Mouse (Mus musculus) CH12.LX (cell line): Measurements from ENCODE around the gene S100a13. TPM values are rescaled to one million over a fixed set of nuclear protein-coding genes. Genes with fewer than 3 reads are reported as not detected.

ENCODE experiments used
- DNase-seq: peaks from one replicate; pipeline ENCODE4 v3.0.0-alpha.2; 2013; ENCODE audit errors: extremely low read depth
- H3K27ac ChIP-seq: 2 replicates; pipeline ENCODE4 v1.5.1; 2012; ENCODE audit warnings: low read depth, mild to moderate bottlenecking, control low read depth, moderate library complexity; ENCODE audit not compliant: insufficient read depth
- H3K27me3 ChIP-seq: replicated peaks from 2 replicates; pipeline ENCODE3; 2012; ENCODE audit warnings: inconsistent platforms
- H3K36me3 ChIP-seq, 2 experiments: replicated peaks in 1 of 2; 2 replicates each; pipeline versions ENCODE3 to v1.6.1; 2012; ENCODE audit warnings: inconsistent platforms in 1 of 2, low read length in 1 of 2, mild to moderate bottlenecking in 1 of 2, mixed read lengths in 1 of 2, moderate library complexity in 1 of 2; ENCODE audit not compliant: control insufficient read depth in 1 of 2, insufficient read depth in 1 of 2
- H3K4me1 ChIP-seq, 2 experiments: 2 replicates each; pipeline ENCODE4 v1.6.1; 2012; ENCODE audit warnings: inconsistent platforms in 1 of 2, moderate library complexity in 1 of 2; ENCODE audit not compliant: insufficient read depth in 2 of 2, control insufficient read depth in 1 of 2
- H3K4me2 ChIP-seq: 2 replicates; pipeline ENCODE4 v1.6.1; 2012; ENCODE audit warnings: low read depth, mild to moderate bottlenecking, control low read depth; ENCODE audit not compliant: poor library complexity, insufficient read depth, severe bottlenecking
- H3K4me3 ChIP-seq, 3 experiments: fragments of 150-350 bp in 1 of 3; sonication (generic) in 1 of 3; replicated peaks in 1 of 3; 2 replicates each; pipeline versions ENCODE3 to v1.5.1; 2011 to 2012; ENCODE audit warnings: low read depth in 2 of 3, low read length in 2 of 3, mild to moderate bottlenecking in 2 of 3, moderate library complexity in 2 of 3, control low read depth in 1 of 3, improper control_type of control experiment in 1 of 3, inconsistent platforms in 1 of 3, mixed read lengths in 1 of 3; ENCODE audit not compliant: poor library complexity in 1 of 3
- H3K79me2 ChIP-seq: replicated peaks from 2 replicates; pipeline ENCODE4 v1.6.1; 2012; ENCODE audit warnings: mild to moderate bottlenecking, moderate library complexity; ENCODE audit not compliant: control insufficient read depth, poor library complexity, insufficient read depth, severe bottlenecking; ENCODE audit errors: extremely low read depth
- H3K9ac ChIP-seq: 2 replicates; pipeline ENCODE4 v1.6.1; 2012; ENCODE audit warnings: low read depth, mild to moderate bottlenecking, control low read depth, moderate library complexity; ENCODE audit not compliant: insufficient read depth
- H3K9me3 ChIP-seq: replicated peaks from 2 replicates; pipeline ENCODE3; 2012; ENCODE audit warnings: low read length, inconsistent platforms, mixed read lengths
- BHLHE40 ChIP-seq: IDR thresholded peaks from 2 replicates; pipeline ENCODE4 v1.6.1; 2011; ENCODE audit warnings: mild to moderate bottlenecking, low read depth, low read length, improper control_type of control experiment
- CHD1 ChIP-seq: IDR thresholded peaks from 2 replicates; pipeline ENCODE4 v1.6.1; 2012; ENCODE audit warnings: low read depth, low read length, improper control_type of control experiment, inconsistent platforms
- E2F4 ChIP-seq: IDR thresholded peaks from 2 replicates; pipeline ENCODE4 v1.6.1; 2011; ENCODE audit warnings: low read depth, low read length, improper control_type of control experiment; ENCODE audit not compliant: insufficient replicate concordance
- ELF1 ChIP-seq: IDR thresholded peaks from 2 replicates; pipeline ENCODE4 v1.6.1; 2014; ENCODE audit warnings: low read depth, mild to moderate bottlenecking, inconsistent platforms, low read length, improper control_type of control experiment
- ETS1 ChIP-seq: conservative IDR thresholded peaks from 2 replicates; pipeline ENCODE4 v1.6.1; 2012; ENCODE audit warnings: low read depth, mild to moderate bottlenecking, inconsistent platforms, low read length, improper control_type of control experiment, moderate library complexity
- GABPA ChIP-seq: IDR thresholded peaks from 2 replicates; pipeline ENCODE4 v1.6.1; 2012; ENCODE audit warnings: low read depth, low read length, improper control_type of control experiment, inconsistent platforms; ENCODE audit not compliant: insufficient replicate concordance
- HCFC1 ChIP-seq: IDR thresholded peaks from 2 replicates; pipeline ENCODE4 v1.6.1; 2012; ENCODE audit warnings: low read depth, mild to moderate bottlenecking, inconsistent platforms, low read length, improper control_type of control experiment
- JUN ChIP-seq: IDR thresholded peaks from 2 replicates; pipeline ENCODE4 v1.6.1; 2011; ENCODE audit warnings: low read depth, mild to moderate bottlenecking, low read length, improper control_type of control experiment, moderate library complexity; ENCODE audit not compliant: insufficient read depth
- JUND ChIP-seq: conservative IDR thresholded peaks from 2 replicates; pipeline ENCODE4 v1.6.1; 2011; ENCODE audit warnings: low read depth, low read length, improper control_type of control experiment
- KAT2A ChIP-seq: IDR thresholded peaks from 2 replicates; pipeline ENCODE4 v1.6.1; 2012; ENCODE audit warnings: low read length, improper control_type of control experiment, inconsistent platforms; ENCODE audit not compliant: insufficient replicate concordance
- MAX ChIP-seq: IDR thresholded peaks from 2 replicates; pipeline ENCODE4 v1.6.1; 2011; ENCODE audit warnings: low read length, improper control_type of control experiment
- MAZ ChIP-seq: IDR thresholded peaks from 2 replicates; pipeline ENCODE4 v1.6.1; 2012; ENCODE audit warnings: low read depth, mild to moderate bottlenecking, inconsistent platforms, low read length, improper control_type of control experiment, moderate library complexity
- MXI1 ChIP-seq: IDR thresholded peaks from 2 replicates; pipeline ENCODE4 v1.6.1; 2011; ENCODE audit warnings: mild to moderate bottlenecking, low read depth, low read length, improper control_type of control experiment
- MYC ChIP-seq: IDR thresholded peaks from 2 replicates; pipeline ENCODE4 v1.6.1; 2011; ENCODE audit warnings: low read depth, mild to moderate bottlenecking, improper control_type of control experiment, low read length
- NRF1 ChIP-seq: IDR thresholded peaks from 2 replicates; pipeline ENCODE4 v1.6.1; 2014; ENCODE audit warnings: low read depth, mild to moderate bottlenecking, inconsistent platforms, low read length, improper control_type of control experiment, moderate library complexity
- POLR2A ChIP-seq: IDR thresholded peaks from 2 replicates; pipeline ENCODE4 v1.6.1; 2011; ENCODE audit warnings: low read depth, mild to moderate bottlenecking, improper control_type of control experiment, low read length
- POLR2AphosphoS2 ChIP-seq: IDR thresholded peaks from 2 replicates; pipeline ENCODE4 v1.6.1; 2011; ENCODE audit warnings: low read depth, low read length, improper control_type of control experiment
- RCOR1 ChIP-seq: conservative IDR thresholded peaks from 2 replicates; pipeline ENCODE4 v1.6.1; 2012; ENCODE audit warnings: low read depth, mild to moderate bottlenecking, inconsistent platforms, low read length, improper control_type of control experiment
- SMC3 ChIP-seq: IDR thresholded peaks from 2 replicates; pipeline ENCODE4 v1.6.1; 2011; ENCODE audit warnings: low read depth, low read length, improper control_type of control experiment
- TCF12 ChIP-seq: IDR thresholded peaks from 2 replicates; pipeline ENCODE4 v1.6.1; 2014; ENCODE audit warnings: low read depth, mild to moderate bottlenecking, inconsistent platforms, low read length, improper control_type of control experiment
- UBTF ChIP-seq: IDR thresholded peaks from 2 replicates; pipeline ENCODE4 v1.6.1; 2012; ENCODE audit warnings: low read depth, mild to moderate bottlenecking, inconsistent platforms, low read length, improper control_type of control experiment, moderate library complexity
- USF1 ChIP-seq: IDR thresholded peaks from 2 replicates; pipeline ENCODE4 v1.6.1; 2014; ENCODE audit warnings: low read depth, mild to moderate bottlenecking, inconsistent platforms, low read length, improper control_type of control experiment
- USF2 ChIP-seq: conservative IDR thresholded peaks from 2 replicates; pipeline ENCODE4 v1.6.1; 2011; ENCODE audit warnings: low read depth, low read length, improper control_type of control experiment
- ZC3H11A ChIP-seq: IDR thresholded peaks from 2 replicates; pipeline ENCODE4 v1.6.1; 2012; ENCODE audit warnings: low read depth, mild to moderate bottlenecking, inconsistent platforms, low read length, improper control_type of control experiment
- ZKSCAN1 ChIP-seq: IDR thresholded peaks from 2 replicates; pipeline ENCODE4 v1.6.1; 2012; ENCODE audit warnings: low read depth, inconsistent platforms, low read length, improper control_type of control experiment, borderline replicate concordance
- ZMIZ1 ChIP-seq: IDR thresholded peaks from 2 replicates; pipeline ENCODE4 v1.6.1; 2012; ENCODE audit warnings: low read depth, mild to moderate bottlenecking, inconsistent platforms, low read length, improper control_type of control experiment
- ZNF384 ChIP-seq: IDR thresholded peaks from 2 replicates; pipeline ENCODE4 v1.6.1; 2012; ENCODE audit warnings: low read depth, low read length, improper control_type of control experiment, inconsistent platforms
- dilution Hi-C: fragments of 300-500 bp; cut with MboI; formaldehyde crosslinking; loops from 2 replicates; pipeline ENCODE4 v1.14.3; 2020; ENCODE audit warnings: low sequenced_read_pairs; ENCODE audit not compliant: extremely low pct_unique_long_range_greater_than_20kb, extremely low pct_ligation_motif_present
- in situ Hi-C: fragments of 300-500 bp; cut with MboI; formaldehyde crosslinking; loops from 3 replicates; pipeline ENCODE4 v1.14.3; 2019; ENCODE audit warnings: low sequenced_read_pairs, low pct_ligation_motif_present, low pct_unique_long_range_greater_than_20kb, mixed read lengths
- polyA plus RNA-seq: library from polyadenylated mRNA; unstranded; fragments of >175 nt; gene quantifications from 2 replicates; pipeline ENCODE4 v1.2.1, GENCODE M21; 2012; ENCODE audit warnings: low read depth; ENCODE audit not compliant: insufficient read length
- total RNA-seq, 2 experiments: library from RNA; depleted of rRNA; stranded (reverse); fragments of 300-350 nt in 1 of 2; fragments of >200 nt in 1 of 2; gene quantifications; 2 replicates each; pipeline ENCODE4 v1.2.3; 2012 to 2014

Gene S100a13
- total and polyA plus RNA-seq, 3 experiments, result 19.3 to 41.6 (median 35.5) TPM

DNA sequence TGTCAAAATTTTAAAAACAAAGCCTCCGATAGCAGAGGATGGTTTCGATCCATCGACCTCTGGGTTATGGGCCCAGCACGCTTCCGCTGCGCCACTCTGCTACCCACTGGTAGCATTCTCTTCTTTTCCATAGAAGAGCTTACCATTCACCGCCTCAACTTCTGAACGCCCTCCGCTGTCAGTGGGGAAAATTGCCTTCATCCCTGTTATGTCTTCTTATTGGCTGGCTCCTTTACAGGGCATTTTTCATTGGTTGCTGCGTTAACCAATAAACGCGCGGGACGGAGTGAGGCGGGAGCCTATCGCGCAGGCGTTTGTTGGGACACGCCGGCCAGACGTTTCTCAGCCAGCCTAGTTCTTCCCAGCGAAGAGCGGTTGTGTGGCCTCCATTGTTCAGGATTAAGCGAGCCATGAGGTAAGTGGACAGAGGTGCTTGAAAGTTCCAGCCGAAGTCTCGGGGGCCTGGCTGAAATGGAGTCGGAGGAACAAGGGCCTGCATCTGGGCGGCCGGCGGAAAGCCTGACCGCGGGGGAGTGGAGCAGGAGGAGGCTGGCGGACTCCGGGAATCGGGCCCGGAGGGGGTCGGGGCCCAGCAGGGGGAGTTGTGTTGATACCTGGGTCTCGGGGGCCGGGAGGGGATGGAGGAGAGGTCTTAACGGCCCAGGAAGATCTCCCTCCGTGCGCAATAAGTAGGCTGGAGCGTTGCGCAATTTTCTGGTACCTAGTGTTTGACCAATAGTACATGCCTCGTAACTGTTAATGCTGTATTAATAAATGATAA, 38.2 kb upstream of the S100a13 start, which contains the start of gene Ilf2 (continued):
- no peak for TF ChIP-seq ZKSCAN1
- TF ChIP-seq USF1, result no peak
- peak; percentile 81 for TF ChIP-seq TCF12
- TF ChIP-seq, all 38 proteins: peak for 19

DNA sequence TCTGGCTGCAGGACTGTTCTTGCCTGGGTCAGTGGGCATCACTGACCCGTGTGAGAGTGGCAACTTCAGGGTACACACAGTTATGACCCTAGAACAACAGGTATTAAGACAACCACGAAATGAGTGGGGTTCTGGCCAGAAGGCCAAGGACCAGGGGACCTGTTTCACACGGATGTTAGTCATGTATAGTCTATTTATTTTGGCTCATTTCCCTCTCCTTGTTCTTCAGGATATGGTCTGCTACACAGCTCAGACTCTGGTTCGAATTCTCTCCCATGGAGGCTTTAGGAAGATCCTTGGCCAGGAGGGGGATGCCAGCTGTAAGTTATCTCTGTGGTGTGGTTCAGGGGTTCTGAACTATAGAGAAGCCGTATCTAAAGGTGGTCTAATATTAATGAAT, 27.2 kb upstream of the S100a13 start:
- peaks cover 10% of the 10 kb centered on the region for H3K79me2 ChIP-seq
- no peak overlapping the region for H3K4me2 ChIP-seq
- no peak overlapping the region for H3K27ac ChIP-seq
- dilution Hi-C loops, result no loop called here
- no peak for TF ChIP-seq BHLHE40
- no peak for TF ChIP-seq MAZ
- no peak for TF ChIP-seq GABPA
- no peak for TF ChIP-seq CHD1
- TF ChIP-seq TCF12, result no peak
- no peak for TF ChIP-seq JUN
- no peak for TF ChIP-seq MYC
- no peak for TF ChIP-seq HCFC1
- TF ChIP-seq POLR2A, result no peak
- no peak for TF ChIP-seq USF2
- H3K4me3 ChIP-seq, result no peak overlapping the region
- DNase-seq, result no peak
- no peaks in the 10 kb centered on the region for H3K27me3 ChIP-seq
- no peaks in the 10 kb centered on the region for H3K9me3 ChIP-seq
- H3K4me1 ChIP-seq, result peaks cover 0 to 11% of the 10 kb centered on the region in 2 experiments; a peak in 2 of 4 replicates
- H3K9ac ChIP-seq, result no peak overlapping the region
- peaks cover 54 to 73% of the 10 kb centered on the region in 2 experiments for H3K36me3 ChIP-seq
- in situ Hi-C loops, result no loop called here

DNA sequence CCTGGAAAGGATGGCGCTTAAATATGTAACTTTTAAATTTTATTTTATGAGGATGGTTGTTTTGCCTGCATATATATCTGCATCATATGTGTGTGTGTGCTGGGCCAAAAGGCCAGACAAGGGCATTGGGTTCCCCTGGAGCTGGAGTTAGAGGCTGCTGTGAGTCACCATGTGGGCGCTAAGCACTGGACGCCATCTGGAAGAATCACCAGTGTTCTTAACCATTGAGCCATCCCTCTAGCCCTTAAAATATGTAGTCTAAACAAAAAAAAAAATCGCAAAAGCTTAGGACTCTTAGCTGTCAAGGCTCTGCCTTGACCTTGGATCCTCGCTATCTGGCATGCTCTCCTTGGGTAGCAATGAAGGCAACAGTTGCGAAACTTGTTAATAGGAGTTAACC, 25.7 kb upstream of the S100a13 start:
- DNase-seq, result no peak
- TF ChIP-seq KAT2A, result no peak
- no peak for TF ChIP-seq JUND
- no peak for TF ChIP-seq ZC3H11A
- TF ChIP-seq ELF1, result no peak
- TF ChIP-seq MXI1, result no peak
- TF ChIP-seq POLR2AphosphoS2, result no peak
- TF ChIP-seq RCOR1, result no peak
- no peak for TF ChIP-seq ZMIZ1
- no peak for TF ChIP-seq GABPA
- TF ChIP-seq ZKSCAN1, result no peak
- TF ChIP-seq CHD1, result no peak
- no peak for TF ChIP-seq UBTF
- no peak for TF ChIP-seq SMC3
- TF ChIP-seq HCFC1, result no peak
- TF ChIP-seq MAX, result no peak
- no peak for TF ChIP-seq NRF1
- TF ChIP-seq E2F4, result no peak
- TF ChIP-seq ETS1, result no peak
- no peak for TF ChIP-seq ZNF384
- Histone ChIP-seq H3K4me1 (peaks cover 0 to 11% of the 10 kb centered on the region in 2 experiments; a peak in 2 of 4 replicates), H3K4me2 (no peak overlapping the region), H3K79me2 (peaks cover 7% of the 10 kb centered on the region; the same call in 1 of the 2 replicates), H3K27me3 (no peaks in the 10 kb centered on the region), H3K9me3 (no peaks in the 10 kb centered on the region), H3K9ac (no peak overlapping the region), H3K27ac (no peak overlapping the region), H3K36me3 (peaks cover 42 to 59% of the 10 kb centered on the region in 2 experiments), H3K4me3 (no peak overlapping the region)
- in situ Hi-C loops (no loop called here), dilution Hi-C loops (no loop called here)
